Mouse (Mus musculus) neural tube, embryonic 10.5 days (tissue): ENCODE results near the gene Gm17617.
"Not testable (repeated sequence)": the region's sequence is repeated elsewhere in the genome, so short reads cannot be mapped to it uniquely, and the experiment has no call there.

Source experiments
- DNase-seq: peaks from one replicate; pipeline ENCODE4 v3.0.0-alpha.2; 2017; ENCODE audit warnings: low spot score; ENCODE audit errors: extremely low spot score

Gm17617 gene

DNA sequence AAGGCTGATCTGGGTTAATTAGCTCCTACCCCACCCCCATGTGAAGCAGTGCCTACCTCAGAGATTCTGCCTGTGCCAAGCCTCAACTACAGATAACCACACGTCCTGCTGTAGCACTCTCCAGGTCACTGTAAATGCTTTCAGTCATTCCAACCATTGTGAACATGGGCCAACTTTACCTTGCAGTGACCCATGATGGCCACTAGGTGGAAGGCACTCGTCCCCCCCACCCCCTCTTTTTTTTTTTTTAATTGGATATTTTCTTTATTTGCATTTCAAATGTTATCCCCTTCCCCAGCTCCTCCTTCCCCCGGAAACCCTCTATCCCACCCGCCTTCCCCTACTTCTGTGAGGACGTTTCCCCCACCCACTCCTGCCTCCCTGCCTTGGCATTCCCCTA lies 2.0 kb upstream of the Gm17617 start:
- DNase-seq = peak; percentile 18

DNA sequence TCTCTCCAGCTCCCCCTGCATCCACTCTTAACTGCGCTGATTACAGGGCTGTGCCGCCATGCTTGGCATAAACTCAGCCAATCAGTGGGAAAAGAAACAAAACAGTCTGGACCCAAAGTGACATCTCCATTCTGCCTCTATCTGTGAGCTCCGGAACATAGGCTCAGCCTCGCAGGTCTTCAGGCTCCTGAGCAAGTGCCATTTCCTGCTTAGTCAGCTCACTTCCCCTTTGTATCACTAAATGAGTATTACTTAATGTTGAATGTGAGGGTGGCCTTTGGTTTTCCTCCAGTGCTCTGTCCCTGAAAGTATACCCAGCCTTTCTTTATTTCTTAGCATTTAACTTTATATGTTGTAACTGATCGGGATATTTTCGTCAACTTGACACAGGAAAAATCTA lies 8.4 kb downstream of the Gm17617 start:
- no peak for DNase-seq

DNA sequence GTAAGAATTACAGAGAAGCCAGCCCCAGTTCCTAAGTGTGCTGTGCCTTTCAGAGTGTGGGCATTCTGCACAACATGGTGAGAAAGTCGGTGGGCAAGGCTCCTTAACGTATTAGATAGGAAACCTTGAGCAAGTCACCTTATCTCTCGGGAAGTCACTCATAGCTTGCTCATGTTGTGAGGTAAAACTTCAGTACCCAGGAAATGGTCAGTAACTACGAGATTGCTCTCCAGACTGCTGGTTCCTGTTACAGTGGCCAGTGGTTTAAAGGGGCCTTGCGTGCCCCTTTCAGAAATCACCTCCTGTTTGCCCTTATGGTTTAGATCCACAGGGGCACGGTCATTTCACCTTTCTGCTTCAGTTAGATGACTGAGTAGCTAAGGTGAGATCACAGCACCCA lies 19.0 kb downstream of the Gm17617 start:
- no peak for DNase-seq

DNA sequence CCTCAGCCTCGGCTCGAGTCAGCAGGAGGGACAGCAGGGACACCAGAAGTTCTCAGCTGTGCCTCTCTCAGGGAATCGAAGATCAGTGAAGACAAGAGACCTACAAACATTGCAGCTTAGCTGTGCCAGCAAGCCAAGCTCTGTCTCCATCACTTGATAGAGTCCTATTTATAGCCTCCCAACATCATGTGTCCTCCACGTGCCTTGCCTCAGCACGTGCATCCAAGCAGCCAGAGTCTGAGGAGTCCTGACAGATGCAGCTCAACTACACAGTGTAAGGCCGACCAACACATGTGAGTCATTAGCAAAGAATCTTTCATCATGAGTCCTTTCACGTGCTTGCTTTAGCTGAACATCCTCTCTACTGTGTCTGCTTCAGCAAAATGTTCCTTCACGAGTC lies 25.7 kb downstream of the Gm17617 start:
- no peak for DNase-seq

DNA sequence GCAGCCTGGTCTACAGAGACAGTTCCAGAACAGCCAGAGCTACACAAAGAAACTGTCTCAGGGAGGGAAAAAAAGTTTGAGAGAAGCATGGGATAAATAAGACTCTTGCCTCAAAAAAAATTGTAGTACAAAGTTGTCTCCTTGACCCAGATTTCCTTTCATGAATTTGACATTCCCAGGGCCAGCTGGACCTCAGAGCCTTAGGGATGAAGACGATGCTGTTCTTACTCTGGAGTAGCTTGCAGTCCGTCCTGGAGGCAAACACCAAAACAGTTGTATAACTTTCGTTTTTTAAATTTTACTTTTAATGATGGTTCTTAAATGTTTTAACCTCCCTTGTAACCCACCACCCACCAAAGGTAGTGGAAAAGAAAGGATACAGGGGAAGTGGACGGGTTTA lies 26.2 kb downstream of the Gm17617 start:
- DNase-seq = no peak

DNA sequence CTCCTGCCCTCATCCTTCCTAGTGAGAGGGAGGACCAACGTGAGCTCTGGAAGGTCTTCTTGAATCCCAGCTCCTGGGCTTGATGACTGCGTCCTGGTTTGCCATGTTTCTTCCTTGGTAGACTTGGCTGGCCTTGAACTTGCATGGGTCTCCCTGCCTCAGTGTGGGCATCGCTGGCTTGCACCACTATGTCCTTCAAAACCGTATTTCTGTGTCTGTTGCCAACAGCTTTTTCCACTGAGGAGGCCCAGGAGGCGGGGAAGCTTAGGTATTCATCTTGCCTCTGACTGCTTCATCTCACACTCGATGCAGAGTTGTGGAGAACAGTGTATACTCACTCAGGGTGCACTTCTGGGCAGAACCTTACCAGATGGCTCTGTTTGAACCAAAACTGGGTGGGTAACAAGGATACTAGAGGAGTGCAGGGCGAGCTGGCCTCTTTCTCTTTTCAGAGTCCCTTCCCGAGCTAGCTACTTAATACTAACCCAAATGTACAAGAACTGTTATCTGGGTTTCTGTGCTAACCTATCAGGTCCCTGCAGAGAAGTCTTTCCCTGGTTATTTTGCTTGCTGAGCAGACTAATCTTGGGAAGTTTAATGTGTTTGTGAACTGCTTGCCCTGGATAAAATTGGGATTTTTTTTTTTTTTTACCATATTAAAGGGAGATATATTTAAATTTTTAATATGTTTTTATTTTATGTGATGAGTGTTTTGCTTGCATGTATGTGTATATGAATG lies 27.2 kb downstream of the Gm17617 start:
- peak; percentile 31 for DNase-seq

DNA sequence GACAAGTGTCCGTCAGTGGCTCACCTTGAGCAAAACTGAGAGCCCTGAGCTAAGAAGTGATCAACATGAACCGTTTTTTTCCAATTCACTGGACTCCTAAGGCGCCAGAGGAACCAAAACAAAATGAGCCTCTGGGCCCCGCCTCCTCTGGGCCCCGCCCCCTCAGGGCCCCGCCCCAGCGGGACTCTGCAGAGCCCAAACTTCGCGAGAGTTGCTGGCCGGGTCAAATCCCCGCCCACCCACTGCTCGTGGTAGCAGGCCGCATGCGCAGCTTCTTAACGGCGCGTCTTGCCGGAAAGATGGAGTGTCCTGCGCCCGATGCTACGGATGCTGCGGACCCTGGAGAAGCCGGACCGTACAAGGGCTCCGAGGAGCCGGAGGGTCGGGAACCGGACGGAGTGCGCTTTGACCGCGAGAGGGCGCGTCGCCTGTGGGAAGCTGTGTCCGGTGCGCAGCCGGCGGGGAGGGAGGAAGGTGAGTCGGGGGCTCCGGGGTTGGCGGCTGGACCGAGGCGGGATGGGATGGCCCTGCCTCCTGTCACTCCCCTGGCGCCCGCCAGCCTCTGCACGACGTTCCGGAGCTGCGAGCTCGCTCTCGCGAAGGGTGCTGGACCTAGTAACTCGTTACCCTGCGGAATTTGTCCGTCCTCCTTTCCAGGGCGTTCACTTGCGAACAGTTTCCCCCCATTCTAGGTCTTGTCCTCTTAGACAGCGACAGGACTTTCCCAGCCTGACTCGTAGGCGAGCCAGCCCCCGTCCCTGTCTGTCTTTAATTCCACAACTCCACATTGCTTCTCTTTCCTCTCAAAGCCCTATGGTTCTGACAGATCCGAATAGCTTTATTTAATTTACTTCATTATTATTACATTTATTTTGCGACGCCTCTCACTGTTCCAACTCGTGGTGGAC lies 28.0 kb downstream of the Gm17617 start, which contains the start of gene Zfp346:
Gene Zfp346 (plus strand): TSS at position 267 of the 908 bp plus-strand sequence.
- DNase-seq = peak; percentile 96

DNA sequence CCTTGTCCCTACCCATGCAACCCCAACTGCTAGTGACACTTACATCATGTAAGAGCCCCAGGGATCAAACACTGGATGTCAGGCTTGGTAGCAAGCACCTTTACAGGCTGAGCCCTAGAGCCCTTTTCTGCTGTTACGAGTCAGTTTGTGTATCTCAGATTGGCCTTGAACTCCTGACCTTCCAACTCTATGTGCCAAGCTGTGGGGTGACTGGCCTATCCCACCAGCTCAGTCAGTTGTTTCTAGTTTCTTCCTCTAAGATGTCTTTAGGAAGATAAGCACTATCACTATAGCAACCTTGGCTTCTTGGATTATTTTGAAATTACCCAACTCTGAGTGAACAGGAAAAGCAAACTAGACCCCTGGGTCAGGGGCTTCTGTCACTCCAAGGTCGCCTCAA lies 30.0 kb downstream of the Gm17617 start:
- no peak for DNase-seq

DNA sequence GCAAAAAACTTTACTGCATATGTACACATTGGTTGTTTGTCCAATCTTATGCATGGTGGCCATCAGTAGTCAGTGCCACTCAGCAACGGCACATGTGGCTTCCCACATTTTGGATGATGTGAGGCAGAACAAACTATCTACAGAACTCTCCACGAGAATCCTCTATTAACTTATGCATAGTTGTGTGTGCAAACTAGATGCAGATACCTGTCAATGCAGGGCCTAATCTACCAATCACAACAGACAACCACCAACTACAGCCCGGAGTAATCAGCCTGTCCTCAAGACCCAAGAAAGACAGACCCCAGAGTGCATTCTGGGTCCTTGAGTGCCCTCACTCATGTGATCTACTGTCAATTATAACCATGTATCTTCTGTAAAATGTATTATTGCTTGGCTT lies 31.0 kb downstream of the Gm17617 start:
- DNase-seq = no peak

DNA sequence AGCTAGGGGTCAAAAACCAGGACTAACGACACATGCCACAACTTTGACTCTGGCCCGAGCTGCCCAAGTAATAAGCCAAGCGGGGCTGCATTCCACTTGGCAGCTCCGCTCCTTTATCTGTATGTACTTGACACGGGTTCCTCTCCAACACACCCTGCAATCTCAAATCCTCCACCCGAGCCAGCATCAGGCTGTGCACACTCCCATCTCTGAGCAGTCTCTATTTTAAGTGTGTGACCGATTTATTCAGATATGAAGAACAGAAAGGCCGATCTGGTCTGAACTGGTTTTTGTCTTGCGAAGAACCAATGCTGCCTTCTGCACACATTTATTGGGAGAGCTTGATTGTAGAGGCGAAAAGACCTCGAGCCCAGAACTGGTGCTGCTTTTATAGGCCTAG lies 31.7 kb downstream of the Gm17617 start:
- DNase-seq = no peak

DNA sequence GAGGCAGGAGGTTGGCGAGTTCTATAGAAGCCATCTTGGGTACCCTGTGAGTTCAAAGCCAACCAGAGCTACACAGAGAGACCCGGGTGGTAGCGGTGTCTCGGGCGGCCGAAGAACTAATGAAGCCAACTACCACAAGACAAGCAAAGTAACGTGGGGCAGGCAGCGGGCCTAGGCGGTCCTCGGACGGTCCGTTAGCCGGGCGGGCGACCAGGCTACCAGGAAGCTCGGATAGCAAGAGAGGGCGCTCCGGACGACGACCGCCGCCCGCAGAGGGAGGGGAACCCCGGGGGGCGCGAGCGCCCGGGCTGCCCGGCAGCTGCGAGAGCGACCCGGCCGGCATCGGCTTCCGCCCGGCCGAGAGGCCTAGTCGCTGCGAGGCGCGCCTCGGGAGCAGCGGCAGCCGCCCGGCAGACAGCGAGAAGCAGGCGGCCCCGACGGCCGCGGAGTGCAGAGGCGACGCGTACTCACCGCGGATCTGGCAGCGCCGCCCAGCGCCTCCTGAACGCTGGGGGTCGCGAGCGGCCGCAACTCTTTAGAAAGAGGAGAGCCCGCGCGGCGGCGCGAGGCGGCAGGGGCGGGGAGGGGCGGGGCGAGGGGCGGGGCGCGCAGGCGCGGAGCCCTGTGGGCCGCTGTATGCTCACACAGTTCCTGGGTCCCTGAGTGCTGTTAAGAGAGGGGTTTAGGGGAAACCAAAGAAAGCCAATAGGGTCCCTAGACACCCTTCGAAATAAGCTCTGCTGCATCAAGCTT lies 33.4 kb downstream of the Gm17617 start, which contains the start of gene Uimc1:
Gene Uimc1 (minus strand): TSS at position 575 of the 753 bp plus-strand sequence.
- DNase-seq = peak; percentile 90

DNA sequence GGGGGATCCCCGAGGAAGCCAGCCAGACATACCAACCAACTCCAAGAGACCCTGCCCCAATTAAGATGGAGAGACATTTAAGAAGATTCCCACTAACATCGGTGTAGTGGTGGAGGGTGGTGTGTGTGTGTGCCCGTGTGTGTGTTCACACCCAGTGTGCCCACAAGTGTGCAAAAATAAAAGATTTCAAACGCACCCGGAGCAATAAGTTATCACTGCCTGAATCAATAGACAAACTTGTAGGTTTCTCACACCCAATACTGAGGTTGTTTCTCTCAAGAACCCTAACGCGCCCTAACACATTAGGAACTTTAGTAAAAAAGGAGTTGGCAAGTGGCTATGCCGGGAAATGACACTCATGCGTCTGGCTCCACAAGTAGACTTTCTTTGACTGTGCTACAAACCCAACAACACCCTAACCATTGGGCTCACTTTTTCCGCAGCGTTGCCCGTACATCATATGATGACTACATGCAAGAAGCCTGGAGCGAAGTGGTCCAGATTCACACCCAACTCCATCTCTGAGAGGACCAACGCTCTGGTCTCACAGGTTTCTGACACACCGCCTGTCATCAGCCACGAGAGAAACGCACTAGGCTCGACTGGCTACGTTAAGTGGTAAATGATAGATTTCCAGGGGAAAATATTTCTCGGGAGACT lies 34.2 kb downstream of the Gm17617 start:
- no peak for DNase-seq

DNA sequence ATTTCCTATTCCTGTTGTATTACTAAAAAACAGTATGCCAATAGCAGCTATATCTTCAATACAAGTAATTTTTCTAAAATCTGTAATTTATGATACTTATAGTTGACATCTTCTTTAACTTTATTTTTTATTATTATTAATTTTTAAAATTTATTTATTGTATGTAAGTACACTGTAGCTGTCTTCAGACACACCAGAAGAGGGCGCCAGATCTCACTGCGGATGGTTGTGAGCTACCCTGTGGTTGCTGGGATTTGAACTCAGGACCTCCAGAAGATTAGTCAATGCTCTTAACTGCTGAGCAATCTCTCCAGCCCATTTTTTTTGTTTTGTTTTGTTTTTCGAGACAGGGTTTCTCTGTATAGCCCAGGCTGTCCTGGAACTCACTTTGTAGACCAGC lies 35.5 kb downstream of the Gm17617 start:
- DNase-seq = not testable (repeated sequence)

DNA sequence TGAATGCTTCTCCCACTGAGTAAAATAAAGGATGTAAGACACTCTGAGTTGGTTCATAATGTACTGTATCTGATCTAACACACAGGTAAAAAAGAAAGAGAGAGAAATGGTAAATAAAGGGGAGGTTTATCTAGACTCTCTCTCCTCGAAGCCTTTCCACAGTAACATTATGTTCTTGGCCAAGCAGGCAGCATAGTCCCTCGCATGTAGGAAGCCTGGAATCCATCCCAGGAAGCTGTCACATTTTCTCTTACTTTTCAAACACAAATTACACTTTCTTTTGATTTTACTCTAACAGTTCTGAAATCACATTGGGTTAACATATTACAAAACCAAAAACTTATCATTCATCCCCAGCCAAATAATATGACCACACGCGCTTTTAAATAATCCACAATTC lies 40.8 kb downstream of the Gm17617 start:
- no peak for DNase-seq
